Mouse (Mus musculus) heart, adult 2 months (tissue): Measurements from ENCODE around the gene Ear14.

Source experiments
- CTCF ChIP-seq: fragments of 200-600 bp; IDR thresholded peaks from 2 replicates; pipeline ENCODE4 v1.8.1; 2022; ENCODE audit warnings: antibody characterized with exemption, mild to moderate bottlenecking, moderate library complexity
- POLR2A ChIP-seq: fragments of 200-500 bp; IDR thresholded peaks from 2 replicates; pipeline ENCODE4 v1.6.1; 2011; ENCODE audit warnings: mild to moderate bottlenecking, low read depth, low read length, control low read depth; ENCODE audit not compliant: insufficient read depth

GRCm38 (mm10) chr14:51203115-51203514 is at the start of gene Ear14:
- TF ChIP-seq POLR2A, result no peak
- TF ChIP-seq CTCF, result no peak
